Mouse (Mus musculus): ENCODE data around the gene Ing4. TPM values are rescaled to one million over a fixed set of nuclear protein-coding genes. Genes with fewer than 3 reads are reported as not detected.

The Ing4 gene
- total RNA-seq (2023) = 10 to 100 TPM; 76.9 to 88.3 TPM

DNA sequence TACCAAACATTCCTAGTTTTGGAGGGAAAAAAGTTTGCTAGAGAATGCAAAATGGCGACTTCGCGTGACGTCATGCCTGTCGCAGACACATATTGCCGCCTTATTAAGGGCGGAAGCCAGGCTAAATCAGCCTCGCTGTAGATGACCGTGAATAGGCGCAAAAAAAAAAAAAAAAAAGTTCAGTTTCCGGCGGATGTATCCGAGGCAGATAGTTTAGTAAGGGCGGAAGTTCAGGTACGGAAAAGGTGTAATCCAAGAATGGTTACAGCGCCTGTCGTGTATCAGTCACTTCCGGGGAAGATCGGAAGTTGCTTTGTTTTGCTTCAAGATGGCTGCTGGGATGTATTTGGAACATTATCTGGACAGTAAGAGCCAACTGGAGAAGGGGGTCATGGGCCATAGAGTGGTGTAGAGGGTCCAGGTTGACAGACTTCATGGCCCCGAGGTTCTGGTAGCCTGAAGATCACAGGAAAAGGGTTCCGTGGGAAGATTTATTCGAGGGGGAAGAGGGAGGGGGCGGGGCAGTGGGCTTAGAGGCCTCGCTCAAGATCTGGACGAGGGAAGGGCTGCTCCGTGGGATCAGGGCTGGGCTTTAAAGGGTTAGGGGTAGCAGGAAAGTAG, at the start of gene Ing4:
Gene Ing4 (plus strand): TSS at position 228 of the 621 bp plus-strand sequence.

GRCm38 (mm10) chr6:124996551-124997501, 42.7 kb upstream of the Ing4 start, which contains the start of gene Pianp:
Gene Pianp, plus strand, starts transcription at chr6:124996694.

DNA sequence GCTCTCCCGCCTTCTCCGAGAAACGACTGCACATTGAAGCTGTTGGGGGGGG, 30.6 kb upstream of the Ing4 start, which contains the start of gene Zfp384:
Gene Zfp384 (plus strand): TSS at position 17 of the 52 bp plus-strand sequence.

GRCm38 (mm10) chr6:125049678-125050077, 10.1 kb downstream of the Ing4 start, which contains the start of gene Acrbp:
Gene Acrbp, plus strand, starts transcription at chr6:125049689.

DNA sequence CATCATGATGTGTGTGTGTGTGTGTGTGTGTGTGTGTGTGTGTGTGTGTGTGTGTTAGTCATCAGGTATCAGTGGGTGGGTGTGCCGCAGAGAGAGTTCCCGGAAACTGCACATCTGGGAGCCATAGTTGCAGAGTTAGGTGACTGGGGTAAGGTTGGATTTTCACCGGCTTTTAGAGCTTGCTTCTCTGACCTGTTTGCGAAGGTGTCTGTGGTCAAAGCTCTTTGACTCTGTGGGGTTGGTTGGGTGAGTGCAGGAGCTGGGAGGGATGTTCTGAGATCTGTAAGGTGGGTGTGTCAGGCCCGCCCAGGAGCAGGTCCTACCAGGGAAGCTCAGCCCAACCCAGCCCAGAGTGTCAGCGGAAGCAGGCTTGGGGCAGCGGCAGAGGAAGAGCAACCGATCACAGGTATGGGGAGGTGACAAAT, 28.0 kb downstream of the Ing4 start, which contains the start of gene Lpar5:
Gene Lpar5 (plus strand): TSS at position 350 of the 425 bp plus-strand sequence.

DNA sequence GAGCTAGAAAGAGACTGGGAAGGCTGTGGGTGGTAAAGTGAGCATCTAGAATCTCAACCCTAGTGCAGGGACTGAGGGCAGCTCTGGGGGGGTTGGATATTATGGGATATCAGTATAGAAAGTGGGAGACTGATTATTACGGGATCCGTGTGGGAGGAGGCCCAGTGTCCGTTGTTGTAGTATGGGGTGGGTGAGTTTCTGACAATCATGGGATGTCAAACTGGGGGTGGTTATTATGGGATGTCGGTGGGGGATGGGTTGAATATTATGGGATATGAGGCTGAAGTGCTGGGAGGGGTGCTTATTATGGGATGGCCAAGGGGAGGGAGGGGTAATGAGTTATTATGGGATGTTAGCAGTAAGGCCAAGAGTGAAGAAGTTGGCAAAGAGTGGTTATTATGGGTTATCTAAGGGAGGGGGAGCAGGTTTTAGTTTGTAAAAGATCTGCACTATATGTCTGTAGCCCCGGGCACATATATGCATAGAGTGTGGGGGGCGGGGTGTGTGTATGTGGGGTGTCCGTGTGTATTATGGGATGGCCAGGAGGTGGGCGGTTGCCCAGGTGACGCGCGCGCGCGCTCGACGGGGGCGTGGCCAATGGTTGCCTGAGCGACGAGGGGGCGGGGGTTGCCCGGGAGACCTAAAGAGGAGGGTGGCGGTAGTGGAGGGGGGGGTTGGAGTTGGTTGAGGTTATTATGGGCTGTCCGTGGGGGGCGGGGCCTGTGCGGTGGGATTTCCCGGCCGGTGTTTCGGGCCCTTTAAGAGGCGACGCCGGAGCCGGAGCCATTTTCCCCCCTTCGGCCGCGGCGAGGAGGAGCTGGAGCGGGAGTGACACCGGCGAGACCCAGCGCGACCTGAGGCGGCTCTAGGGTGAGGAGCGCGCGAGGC, 56.1 kb downstream of the Ing4 start, which contains the start of gene Chd4:
Gene Chd4 (plus strand): TSS at position 591 of the 888 bp plus-strand sequence.

Other genes starting within 250 kb of the Ing4 start
- gene Spsb2, start 231.1 kb upstream of the Ing4 start, total RNA-seq (2023) = 1 to 10 TPM; 1.1 to 3.6 TPM
- 10 to 100 TPM; 37.5 to 43.1 TPM for gene Tpi1, start 225.5 kb upstream of the Ing4 start, total RNA-seq (2023)
- gene Usp5, start 210.3 kb upstream of the Ing4 start, total RNA-seq (2023) = 10 to 100 TPM; 66.7 to 74.2 TPM
- 1 to 10 TPM; 3.1 to 7.1 TPM for gene Cdca3, start 210.2 kb upstream of the Ing4 start, total RNA-seq (2023)
- gene Gnb3, start 199.5 kb upstream of the Ing4 start, total RNA-seq (2023) = not detected
- under 1 TPM; 0.21 to 0.64 TPM for gene P3h3, start 182.0 kb upstream of the Ing4 start, total RNA-seq (2023)
- gene Gpr162, start 175.8 kb upstream of the Ing4 start, total RNA-seq (2023) = 1 to 10 TPM; 1.7 to 2.3 TPM
- 100 to 1,000 TPM; 241 to 278 TPM for gene Cd4, start 151.5 kb upstream of the Ing4 start, total RNA-seq (2023)
- 10 to 100 TPM in 1 of 2 experiments, 1 to 10 TPM in 1; 8.8 to 10.2 TPM for gene Lag3, start 128.1 kb upstream of the Ing4 start, total RNA-seq (2023)
- 10 to 100 TPM; 43.8 to 56.4 TPM for gene Ptms, start 119.7 kb upstream of the Ing4 start, total RNA-seq (2023)
- 100 to 1,000 TPM in 1 of 2 experiments, 10 to 100 TPM in 1; 90.3 to 110 TPM for gene Mlf2, start 108.4 kb upstream of the Ing4 start, total RNA-seq (2023)
- gene Cops7a, start 74.2 kb upstream of the Ing4 start, total RNA-seq (2023) = 10 to 100 TPM; 37.3 to 49.3 TPM
- under 1 TPM; 0.90 to 0.98 TPM for gene Pianp, start 43.1 kb upstream of the Ing4 start, total RNA-seq (2023)
- 10 to 100 TPM; 78.2 to 92.7 TPM for gene Zfp384, start 30.6 kb upstream of the Ing4 start, total RNA-seq (2023)
- gene Acrbp, start 9.9 kb downstream of the Ing4 start, total RNA-seq (2023) = 10 to 100 TPM; 15.8 to 19.3 TPM
- 10 to 100 TPM; 24.2 to 32.6 TPM for gene Lpar5, start 28.2 kb downstream of the Ing4 start, total RNA-seq (2023)
- 100 to 1,000 TPM; 305 to 319 TPM for gene Chd4, start 56.2 kb downstream of the Ing4 start, total RNA-seq (2023)
- 10 to 100 TPM; 40.2 to 48.8 TPM for gene Nop2, start 92.1 kb downstream of the Ing4 start, total RNA-seq (2023)
- 10 to 100 TPM; 32.4 to 38.0 TPM for gene Iffo1, start 105.5 kb downstream of the Ing4 start, total RNA-seq (2023)
- gene Gapdh, start 126.7 kb downstream of the Ing4 start, total RNA-seq (2023) = 100 to 1,000 TPM; 489 to 500 TPM
- 10 to 100 TPM; 37.7 to 50.9 TPM for gene Ncapd2, start 151.9 kb downstream of the Ing4 start, total RNA-seq (2023)
- gene Mrpl51, start 152.0 kb downstream of the Ing4 start, total RNA-seq (2023) = 10 to 100 TPM; 31.9 to 37.3 TPM
- 100 to 1,000 TPM; 124 to 130 TPM for gene Vamp1, start 175.8 kb downstream of the Ing4 start, total RNA-seq (2023)
- 10 to 100 TPM; 50.8 to 54.1 TPM for gene Tapbpl, start 192.1 kb downstream of the Ing4 start, total RNA-seq (2023)
- 100 to 1,000 TPM; 272 to 287 TPM for gene Cd27, start 197.2 kb downstream of the Ing4 start, total RNA-seq (2023)
- not detected for gene Tuba3a, start 246.3 kb downstream of the Ing4 start, total RNA-seq (2023)